Mouse (Mus musculus) MEL-GATA-1-ER (cell line): Measurements from ENCODE around the gene Syne3.

Experiments used
- DNase-seq: peaks from one replicate; pipeline ENCODE4 v3.0.0-alpha.2; 2012; ENCODE audit warnings: low read depth; ENCODE audit errors: extremely low read depth

Gene Syne3

DNA sequence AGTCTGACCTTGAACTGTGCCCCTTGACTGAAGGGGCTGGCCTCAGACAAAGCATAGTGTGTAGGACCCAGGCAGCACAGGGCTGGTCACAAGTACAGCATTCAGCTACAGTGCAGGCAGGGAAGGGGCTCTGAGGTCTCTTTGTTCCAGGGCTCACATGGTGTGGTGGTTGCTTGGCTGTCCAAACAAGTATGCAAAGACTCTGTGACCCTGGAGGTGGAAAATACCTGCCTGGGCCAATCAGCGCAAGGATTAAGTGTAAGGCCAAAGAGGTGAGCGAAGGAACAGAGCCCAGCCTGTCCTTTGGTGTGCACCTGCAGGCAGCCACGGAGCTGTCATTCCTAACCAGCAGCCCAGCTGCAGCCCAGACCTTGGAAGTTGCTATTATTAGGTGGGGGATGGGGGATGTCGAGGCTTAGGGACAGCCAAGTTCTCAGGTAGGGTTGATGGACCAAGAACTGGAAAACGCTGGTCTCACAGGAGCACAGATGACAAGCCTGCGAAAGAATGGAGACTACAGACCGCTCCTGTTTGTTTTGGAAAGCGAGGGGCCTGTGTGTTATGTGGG lies 112.5 kb downstream of the Syne3 start:
- no peak for DNase-seq

DNA sequence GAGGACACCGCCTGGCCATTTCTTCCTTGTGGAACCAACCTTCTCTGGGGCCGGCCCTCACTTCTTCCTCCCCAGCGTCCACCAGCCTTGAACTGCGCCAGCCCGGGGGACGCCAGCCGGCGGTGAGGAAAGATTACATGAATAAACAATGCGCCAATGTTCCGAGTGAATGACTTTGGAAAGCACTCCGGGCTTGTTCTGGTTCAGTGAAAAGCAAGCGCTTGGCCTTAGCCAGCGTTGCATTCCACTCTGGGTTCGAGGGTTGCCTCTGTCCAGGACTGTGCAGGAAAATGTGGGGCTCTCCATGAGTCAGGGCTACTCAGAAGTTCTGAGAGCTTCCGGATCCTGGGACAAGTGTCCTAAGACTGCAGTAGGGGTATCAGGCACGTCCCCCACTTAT lies 113.0 kb downstream of the Syne3 start:
- DNase-seq: no peak

DNA sequence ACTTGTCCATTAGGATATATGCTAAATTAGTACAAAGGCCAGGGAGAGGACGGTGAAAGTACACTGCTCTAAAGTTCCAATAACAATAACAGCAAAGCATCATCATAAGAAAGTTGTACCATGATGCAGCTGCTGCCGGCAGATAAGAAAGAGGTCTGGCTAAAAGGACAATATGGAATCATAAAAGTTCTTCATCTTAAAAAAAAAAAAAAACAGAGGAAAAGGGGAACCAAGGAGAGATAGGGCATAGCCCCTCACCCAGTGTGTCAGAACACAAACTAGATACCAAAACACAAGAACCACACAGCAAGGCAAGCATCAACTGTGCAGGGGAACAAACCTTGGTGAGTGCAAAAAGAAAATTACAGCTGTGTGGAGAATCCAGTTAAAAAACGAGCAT lies 117.4 kb downstream of the Syne3 start:
- peak; percentile 86 for DNase-seq

DNA sequence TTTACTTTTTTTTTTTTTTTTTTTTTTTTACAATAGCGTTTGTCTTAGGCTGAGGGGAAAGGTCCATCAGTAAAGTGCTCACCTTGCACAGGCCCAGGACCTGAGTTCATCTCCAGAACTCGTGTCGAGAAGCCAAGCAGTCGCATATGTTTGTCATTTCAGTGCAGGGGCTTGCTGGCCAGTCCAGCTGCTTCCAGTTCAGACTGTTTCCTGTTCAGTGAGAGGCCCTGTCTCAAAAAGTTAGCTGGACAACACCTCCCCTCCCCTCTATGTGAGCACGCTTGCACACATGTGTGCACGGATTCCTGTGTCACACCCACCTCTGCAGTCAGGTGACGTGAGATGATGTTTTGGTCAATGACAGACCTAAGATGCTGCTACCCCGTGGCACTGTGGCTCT lies 119.5 kb downstream of the Syne3 start:
- DNase-seq: no peak

DNA sequence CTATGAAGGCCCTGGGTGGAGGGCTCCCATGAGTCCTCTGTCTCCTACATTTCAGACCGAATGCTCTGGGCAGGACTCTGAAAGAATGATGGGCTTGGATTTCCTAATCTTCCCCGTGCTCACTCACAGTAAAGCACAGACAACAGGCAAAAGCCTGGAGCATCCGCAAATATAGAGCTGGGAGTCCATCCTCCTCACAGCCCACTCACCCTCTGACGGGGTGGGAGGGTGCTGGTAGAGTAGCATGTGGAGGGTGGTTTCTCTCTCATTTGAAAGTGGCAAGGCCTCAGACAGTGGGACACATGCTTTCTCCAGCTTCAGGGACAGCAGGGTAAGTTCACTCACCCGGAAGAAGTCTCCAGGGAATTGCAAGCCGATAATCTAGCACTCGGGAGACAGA lies 123.5 kb downstream of the Syne3 start:
- DNase-seq: no peak

DNA sequence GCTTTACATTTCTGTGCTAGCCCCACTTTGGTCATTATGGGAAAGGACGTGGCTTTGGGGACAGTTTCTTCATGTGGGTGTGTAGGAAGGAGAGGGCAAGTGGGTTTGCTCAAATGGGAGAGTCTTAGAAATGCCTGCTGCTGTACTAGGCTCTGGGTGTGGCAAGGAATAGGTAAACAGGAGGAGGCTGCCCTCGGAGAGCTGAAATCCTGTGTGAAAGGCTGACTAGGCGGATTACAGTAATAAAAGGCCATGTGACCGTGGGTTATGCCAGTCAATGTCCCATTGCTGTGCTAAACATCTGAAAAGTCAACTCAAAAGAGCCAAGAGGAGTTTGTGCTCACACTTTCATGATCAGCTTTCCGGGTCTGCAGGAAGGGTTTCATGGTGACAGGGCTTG lies 127.1 kb downstream of the Syne3 start:
- no peak for DNase-seq

DNA sequence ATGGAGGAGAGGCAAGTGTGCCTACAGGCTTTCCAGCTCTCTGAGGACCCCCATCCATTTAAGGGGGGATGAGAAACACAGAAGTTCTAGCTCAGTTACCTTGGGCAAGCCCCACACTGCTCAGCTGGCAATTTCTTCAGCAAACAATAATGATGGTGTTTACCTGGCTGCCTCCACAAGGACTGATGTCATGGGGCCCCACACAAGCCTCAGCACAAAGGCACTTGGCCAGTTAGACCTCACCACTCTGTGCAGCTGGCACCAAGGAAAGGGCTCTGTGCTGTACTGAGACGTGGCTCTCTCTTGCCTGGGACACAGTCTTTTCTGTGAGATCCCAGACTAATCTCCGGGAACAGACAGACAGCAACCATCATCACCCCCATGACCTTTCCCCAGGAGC lies 127.5 kb downstream of the Syne3 start:
- no peak for DNase-seq

DNA sequence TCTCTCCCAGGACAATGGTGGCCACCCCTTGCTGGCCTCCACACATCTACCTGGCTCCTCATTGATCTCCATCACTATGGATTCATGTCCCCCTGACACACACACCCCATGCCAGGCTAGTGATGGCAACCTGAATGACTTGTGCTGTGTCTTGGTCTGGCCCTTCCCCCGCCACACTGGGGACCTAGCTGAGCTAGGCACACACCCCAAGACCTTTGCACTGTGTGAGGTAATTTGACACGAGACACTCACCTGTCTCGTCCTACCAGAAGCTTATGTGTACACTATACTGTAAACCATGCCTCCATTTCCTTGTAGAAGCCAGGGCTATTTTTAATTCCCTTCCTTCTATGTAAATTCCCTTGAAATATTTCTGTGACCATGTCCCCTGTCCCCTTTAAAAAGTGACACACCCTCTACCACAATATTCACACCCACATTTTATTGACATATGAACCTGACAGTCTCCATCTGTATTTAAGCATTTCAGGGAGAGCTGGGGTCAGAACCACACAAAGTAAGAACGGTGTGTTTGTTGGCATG lies 128.0 kb downstream of the Syne3 start:
- no peak for DNase-seq

DNA sequence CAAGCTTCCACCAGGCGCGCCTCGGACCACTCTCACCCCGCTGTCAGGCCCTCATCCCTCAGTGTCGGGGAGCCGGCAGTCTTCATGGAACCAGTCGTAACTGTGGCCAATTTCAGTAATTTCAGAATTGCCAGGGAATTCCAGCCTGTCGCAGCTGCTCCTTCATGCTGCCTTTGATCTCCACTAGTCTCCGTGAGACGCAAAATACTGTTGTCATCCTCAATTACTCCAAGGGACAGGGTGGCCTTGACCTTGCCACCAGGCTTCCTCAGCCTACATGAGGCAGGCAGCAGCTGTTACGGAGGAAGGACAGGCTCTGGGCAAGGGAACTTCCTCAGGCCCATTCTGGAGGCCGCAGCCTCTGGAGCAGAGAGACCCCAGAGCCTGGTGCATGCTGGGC lies 129.2 kb downstream of the Syne3 start:
- DNase-seq: no peak
